Mouse (Mus musculus) intestine, embryonic 16.5 days (tissue): ENCODE results near the gene 4933415A04Rik. TPM values are rescaled to one million over a fixed set of nuclear protein-coding genes. Genes with fewer than 3 reads are reported as not detected.
A peak's percentile ranks its signal among the peaks of the same experiment; 100 is the strongest.

Experiments
- ATAC-seq: fragments of 200-750 bp; cut with Nextera tagmentation; 2 replicates; pipeline ENCODE4 v1.8.0; 2017; ENCODE audit warnings: moderate TSS enrichment, moderate library complexity
- H3K27ac ChIP-seq: fragments of 300-500 bp; sonication (generic); 2 replicates; pipeline ENCODE4 v1.5.1; 2014; ENCODE audit warnings: mild to moderate bottlenecking, low read length
- H3K27me3 ChIP-seq: fragments of 300-500 bp; sonication (generic); replicated peaks from 2 replicates; pipeline ENCODE4 v1.6.1; 2014; ENCODE audit warnings: low read length, control low read depth, mixed read lengths; ENCODE audit not compliant: control insufficient read depth, insufficient read depth
- H3K36me3 ChIP-seq: fragments of 300-500 bp; sonication (generic); 2 replicates; pipeline ENCODE4 v1.6.1; 2014; ENCODE audit warnings: low read length, control low read depth; ENCODE audit not compliant: control insufficient read depth, insufficient read depth
- H3K4me1 ChIP-seq: fragments of 300-500 bp; sonication (generic); 2 replicates; pipeline ENCODE4 v1.6.1; 2014; ENCODE audit warnings: low read length, control low read depth, mixed read lengths; ENCODE audit not compliant: control insufficient read depth, insufficient read depth
- H3K4me2 ChIP-seq: fragments of 300-500 bp; sonication (generic); 2 replicates; pipeline ENCODE4 v1.6.1; 2014; ENCODE audit warnings: low read depth, low read length, control low read depth
- H3K4me3 ChIP-seq: fragments of 300-500 bp; sonication (generic); 2 replicates; pipeline ENCODE4 v1.5.1; 2014; ENCODE audit warnings: mild to moderate bottlenecking, low read length
- H3K9ac ChIP-seq: fragments of 300-500 bp; sonication (generic); 2 replicates; pipeline ENCODE4 v1.6.1; 2014; ENCODE audit warnings: low read depth, low read length
- H3K9me3 ChIP-seq: fragments of 300-500 bp; sonication (generic); 2 replicates; pipeline ENCODE4 v1.6.1; 2016; ENCODE audit warnings: low read length, control low read depth; ENCODE audit not compliant: control insufficient read depth
- WGBS: fragments of 180-500 bp; shearing (Covaris S2); extraction: QIAGEN DNeasy Blood & Tissue Kit; methylation state at CpG from one replicate; pipeline ENCODE4 v1.1.7; 2014; 5-methylcytosine and 5-hydroxymethylcytosine counted together
- polyA plus RNA-seq: library from polyadenylated mRNA; unstranded; fragments of >200 nt; fragmentation: Nextera tagmentation; extraction: Ambion mirVana; gene quantifications from 2 replicates; pipeline ENCODE4 v1.2.1, GENCODE M21; 2015

Gene 4933415A04Rik
- polyA plus RNA-seq, result 4.1 and 5.0 TPM in 2 replicates

DNA sequence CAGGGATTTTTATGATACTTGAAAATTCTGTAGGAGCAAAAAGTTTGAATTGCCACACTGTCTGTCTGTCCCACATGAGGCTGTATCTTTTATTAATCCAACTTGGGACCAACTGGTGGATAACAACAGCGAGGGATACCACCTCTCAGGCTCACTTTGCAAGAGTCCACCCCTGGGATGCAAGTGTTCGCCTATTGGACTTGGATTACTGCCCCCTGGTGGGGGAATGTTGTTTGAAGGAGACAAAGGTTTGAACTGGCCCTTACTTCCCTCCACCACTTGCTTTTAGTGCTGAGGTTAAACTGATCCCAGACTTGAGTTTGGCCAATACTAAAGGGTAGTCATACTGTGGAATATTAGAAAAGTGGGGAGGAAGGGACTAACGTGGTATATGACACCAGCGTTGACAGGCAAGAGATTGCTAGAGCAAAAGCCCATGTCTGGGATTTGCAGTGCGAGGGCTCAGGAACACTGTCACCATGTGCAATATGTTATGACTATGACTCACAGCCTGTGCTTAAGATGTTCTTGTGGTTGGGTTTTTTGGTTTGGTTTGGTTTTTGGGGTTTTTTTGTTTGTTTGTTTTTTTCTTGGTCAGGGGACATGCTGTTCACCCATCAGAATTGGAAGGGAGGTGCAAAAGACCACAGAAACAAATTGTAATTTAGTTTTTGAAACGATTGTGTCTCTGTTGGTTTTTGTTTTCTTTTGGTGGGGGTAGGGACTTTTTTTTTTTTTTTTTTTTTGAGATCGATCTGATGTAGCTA is at the start of gene 4933415A04Rik:
TSS of gene 4933415A04Rik (plus strand) at position 717 of the 767 bp plus-strand sequence.
- no peak within 1 kb of the TSS for H3K4me2 ChIP-seq
- H3K27me3 ChIP-seq, result no peaks in the 10 kb centered on the region
- no peak within 1 kb of the TSS for H3K9ac ChIP-seq
- H3K9me3 ChIP-seq, result no peaks in the 10 kb centered on the region
- H3K4me1 ChIP-seq, result no peaks in the 10 kb centered on the region
- H3K36me3 ChIP-seq, result peaks cover 11% of the 10 kb centered on the region; the same call in 1 of the 2 replicates
- peak; percentile 40; the same call in 1 of the 2 replicates for ATAC-seq
- 69% methylated on average over 7 of the region's 7 CpGs for whole genome bisulfite sequencing
- H3K27ac ChIP-seq, result no peak within 1 kb of the TSS
- H3K4me3 ChIP-seq, result no peak within 1 kb of the TSS

DNA sequence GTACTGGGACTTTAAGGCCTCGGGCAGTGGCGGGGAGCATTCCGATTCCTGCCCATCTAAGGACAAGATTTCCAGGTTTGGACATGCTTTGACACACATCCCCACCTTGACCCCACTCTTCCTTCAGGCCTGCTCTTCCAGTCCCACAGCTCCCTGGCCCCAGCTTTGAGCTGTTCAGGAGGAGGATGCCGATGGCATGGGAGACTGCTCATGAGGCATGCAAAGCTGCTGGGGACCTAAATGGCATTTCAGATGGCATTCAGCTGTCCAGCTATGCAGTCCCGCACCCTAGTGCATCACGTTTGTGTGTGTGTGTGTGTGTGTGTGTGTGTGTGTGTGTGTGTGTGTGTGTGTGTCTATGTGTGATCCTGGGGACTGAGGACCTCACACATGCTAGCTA is 49.8 kb upstream of the 4933415A04Rik start:
- 84% methylated on average over 6 of the region's 6 CpGs for WGBS
- peaks cover 11% of the 10 kb centered on the region for H3K4me1 ChIP-seq
- H3K36me3 ChIP-seq, result 0 out of 2 replicates have a peak, but pooled peaks cover 2% of the 10 kb centered on the region
- H3K4me2 ChIP-seq, result no peak overlapping the region
- H3K4me3 ChIP-seq, result no peak overlapping the region
- no peak for ATAC-seq
- no peak overlapping the region for H3K27ac ChIP-seq
- H3K27me3 ChIP-seq, result no peaks in the 10 kb centered on the region
- no peak overlapping the region for H3K9ac ChIP-seq
- H3K9me3 ChIP-seq, result no peaks in the 10 kb centered on the region

DNA sequence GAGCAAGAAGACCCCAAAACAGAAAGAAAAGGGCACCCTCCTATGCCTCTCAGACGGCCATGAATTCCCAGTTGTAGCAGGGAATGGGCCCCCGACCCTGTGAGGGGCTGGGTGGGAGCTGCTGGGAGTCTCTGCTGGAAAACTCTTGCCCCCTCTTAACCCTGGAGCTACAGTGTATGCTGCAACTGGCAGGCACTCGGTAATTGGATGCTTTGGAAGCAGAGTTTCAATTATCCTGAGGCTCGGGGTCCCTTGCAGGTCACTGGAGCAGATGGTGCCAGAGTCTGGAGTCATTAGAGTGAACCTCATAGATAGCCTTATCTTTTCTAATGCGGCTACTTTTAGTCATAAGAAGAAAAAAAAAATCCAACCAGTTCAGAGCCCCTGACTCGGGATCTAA is 47.0 kb upstream of the 4933415A04Rik start:
- Histone ChIP-seq H3K36me3 (peaks cover 2% of the 10 kb centered on the region; the same call in 1 of the 2 replicates), H3K4me1 (peaks cover 18% of the 10 kb centered on the region), H3K4me3 (no peak overlapping the region), H3K9ac (no peak overlapping the region), H3K9me3 (no peaks in the 10 kb centered on the region), H3K27me3 (no peaks in the 10 kb centered on the region), H3K4me2 (no peak overlapping the region), H3K27ac (no peak overlapping the region)
- WGBS, result 37% methylated on average over 6 of the region's 6 CpGs
- peak; percentile 52 for ATAC-seq

DNA sequence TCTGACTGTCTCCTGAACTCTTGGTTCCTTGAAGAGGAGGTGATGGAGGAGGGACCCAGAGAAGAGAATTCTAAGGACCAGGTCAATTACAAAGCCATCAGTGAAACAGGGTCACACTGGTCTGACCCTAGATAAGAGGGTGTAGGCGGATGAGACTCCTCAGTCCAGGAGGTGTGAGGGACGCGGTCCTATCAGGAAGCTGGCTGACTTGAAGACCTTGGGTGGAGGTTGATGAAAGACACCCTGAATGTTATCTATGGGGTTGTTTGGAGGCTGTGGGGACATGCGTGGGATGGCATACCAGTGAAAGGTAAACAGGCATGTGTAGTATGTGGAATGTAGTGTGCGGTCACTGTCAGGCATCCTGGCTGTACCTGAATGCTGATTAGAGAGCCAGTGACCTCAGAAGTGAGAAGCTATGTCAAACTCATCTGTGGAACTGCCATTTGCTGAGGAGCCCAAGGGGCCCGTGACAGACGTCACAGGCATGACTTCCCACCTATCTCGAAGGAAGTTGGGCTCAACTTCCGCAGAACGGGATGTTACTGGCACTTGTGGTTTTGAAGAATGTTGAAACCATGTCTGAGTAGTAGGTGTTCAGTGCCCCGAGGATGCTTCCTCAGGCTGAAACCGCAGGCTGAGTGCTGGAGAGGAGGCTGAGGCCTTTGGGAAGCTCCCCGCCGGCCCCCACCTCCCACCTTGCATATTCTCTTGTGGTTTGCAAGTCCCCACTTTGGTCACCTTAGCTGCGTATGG is 43.0 kb upstream of the 4933415A04Rik start:
- no peaks in the 10 kb centered on the region for H3K27me3 ChIP-seq
- 84% methylated on average over 15 of the region's 15 CpGs for WGBS
- H3K9ac ChIP-seq, result no peak overlapping the region
- H3K4me3 ChIP-seq, result no peak overlapping the region
- no peak for ATAC-seq
- no peak overlapping the region for H3K27ac ChIP-seq
- H3K4me2 ChIP-seq, result no peak overlapping the region
- H3K36me3 ChIP-seq, result peaks cover 2% of the 10 kb centered on the region; the same call in 1 of the 2 replicates
- no peaks in the 10 kb centered on the region for H3K9me3 ChIP-seq
- H3K4me1 ChIP-seq, result peaks cover 27% of the 10 kb centered on the region

DNA sequence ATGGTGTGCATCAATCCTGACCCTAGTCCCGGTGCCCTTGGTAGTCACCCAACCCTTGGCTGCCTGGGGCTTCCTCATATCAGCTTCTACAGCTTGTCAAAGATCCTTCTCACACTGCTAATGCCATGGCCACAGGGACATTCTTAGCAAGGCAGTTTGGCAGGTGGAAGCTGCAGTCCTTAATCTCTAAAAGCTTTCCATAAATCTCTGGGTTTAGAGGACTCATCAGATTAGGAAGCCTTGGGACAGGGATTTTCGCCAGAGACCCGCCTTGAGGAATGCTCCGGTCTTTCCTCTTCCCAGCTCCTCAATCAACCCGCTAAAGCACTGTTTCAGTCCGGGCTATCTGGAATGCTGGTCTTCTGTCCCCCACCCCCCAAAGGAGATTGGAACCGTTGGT is 42.0 kb upstream of the 4933415A04Rik start:
- H3K27me3 ChIP-seq, result no peaks in the 10 kb centered on the region
- H3K9me3 ChIP-seq, result no peaks in the 10 kb centered on the region
- H3K4me2 ChIP-seq, result no peak overlapping the region
- H3K36me3 ChIP-seq, result peaks cover 2% of the 10 kb centered on the region; the same call in 1 of the 2 replicates
- H3K27ac ChIP-seq, result no peak overlapping the region
- H3K9ac ChIP-seq, result no peak overlapping the region
- WGBS, result 75% methylated on average over 7 of the region's 7 CpGs
- no peak overlapping the region for H3K4me3 ChIP-seq
- no peak for ATAC-seq
- peaks cover 29% of the 10 kb centered on the region for H3K4me1 ChIP-seq

DNA sequence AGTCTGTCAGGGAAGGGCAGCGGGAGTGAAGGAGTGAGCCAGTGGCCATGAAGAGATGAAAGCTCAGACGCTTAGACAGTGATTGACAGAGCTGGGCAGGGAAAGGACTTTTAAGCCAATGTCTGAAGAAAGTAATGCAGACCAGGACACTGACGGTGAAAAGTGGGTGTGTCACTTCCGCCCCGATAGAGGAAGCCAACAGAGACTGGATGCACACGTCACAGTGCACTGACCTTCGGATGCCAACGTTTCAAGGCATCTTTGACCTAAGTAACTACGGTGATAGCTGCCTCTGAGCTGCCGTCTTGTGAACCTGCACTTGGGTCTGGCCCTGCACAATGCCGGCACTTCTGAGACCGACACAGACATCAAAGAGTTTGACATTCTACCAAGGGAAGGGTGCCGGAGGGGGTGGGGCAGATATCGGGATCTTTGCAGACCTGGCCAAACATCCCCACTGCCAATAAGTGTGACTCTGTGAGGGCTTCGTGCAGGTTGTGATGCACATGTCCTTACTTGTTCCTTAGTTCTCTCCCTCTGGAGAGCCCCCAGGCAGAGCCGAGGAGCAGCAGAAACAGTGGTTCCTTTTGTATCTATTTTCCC is 40.9 kb upstream of the 4933415A04Rik start:
- Histone ChIP-seq H3K4me1 (peaks cover 37% of the 10 kb centered on the region), H3K4me2 (no peak overlapping the region), H3K27me3 (no peaks in the 10 kb centered on the region), H3K9me3 (no peaks in the 10 kb centered on the region), H3K9ac (no peak overlapping the region), H3K4me3 (no peak overlapping the region), H3K36me3 (peaks cover 2% of the 10 kb centered on the region; the same call in 1 of the 2 replicates), H3K27ac (no peak overlapping the region; the same call in 1 of the 2 replicates)
- 60% methylated on average over 16 of the region's 16 CpGs for WGBS
- no peak for ATAC-seq

DNA sequence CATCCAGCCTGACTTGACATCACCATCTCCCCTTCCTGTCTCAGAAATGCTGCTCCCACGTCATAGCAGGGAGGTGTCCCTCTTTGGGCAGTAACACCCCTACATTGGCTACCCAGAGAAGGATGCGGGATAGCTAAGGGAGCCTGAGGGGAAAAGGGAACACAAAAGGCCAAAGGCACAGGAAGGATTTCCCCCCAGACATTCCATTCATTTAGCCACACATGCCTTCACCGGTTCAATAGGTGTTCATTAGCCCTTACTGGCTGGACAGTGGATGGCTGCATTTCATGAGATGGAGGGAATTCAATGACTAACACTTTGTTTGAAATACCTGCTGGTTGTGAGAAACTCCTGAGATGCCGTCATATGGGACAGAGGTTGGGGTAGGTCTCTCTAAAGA is 40.2 kb upstream of the 4933415A04Rik start:
- ATAC-seq, result no peak
- WGBS, result 80% methylated on average over 4 of the region's 4 CpGs
- Histone ChIP-seq H3K4me3 (no peak overlapping the region), H3K27me3 (no peaks in the 10 kb centered on the region), H3K27ac (no peak overlapping the region), H3K4me2 (no peak overlapping the region), H3K9me3 (no peaks in the 10 kb centered on the region), H3K9ac (no peak overlapping the region), H3K4me1 (peaks cover 43% of the 10 kb centered on the region), H3K36me3 (peaks cover 2% of the 10 kb centered on the region; the same call in 1 of the 2 replicates)

DNA sequence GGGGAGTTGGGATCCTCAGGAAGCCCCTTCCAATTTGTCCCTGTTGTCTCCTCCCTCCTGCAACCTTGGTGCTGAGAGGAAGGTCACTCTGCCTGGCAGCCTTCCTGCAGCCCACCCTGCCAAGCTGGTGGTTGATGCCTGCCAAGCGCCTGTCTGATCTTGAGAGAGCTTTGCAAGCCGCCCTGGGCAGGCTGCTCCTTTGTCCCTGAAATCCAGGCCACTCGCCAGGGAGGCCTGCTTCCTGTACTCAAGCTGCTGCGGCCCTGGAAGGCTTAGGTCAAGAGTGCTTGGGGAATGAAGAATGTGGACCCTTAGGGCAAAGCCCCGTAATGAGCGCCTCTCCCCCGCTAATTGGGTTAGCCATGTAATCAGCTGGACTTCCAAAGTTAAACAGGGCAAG is 38.7 kb upstream of the 4933415A04Rik start:
- peak overlapping the region; percentile 11 for H3K4me2 ChIP-seq
- peak overlapping the region; percentile 4; the same call in 1 of the 2 replicates for H3K9ac ChIP-seq
- H3K27ac ChIP-seq, result peak overlapping the region; percentile 80
- ATAC-seq, result peak; percentile 15
- 24% methylated on average over 7 of the region's 7 CpGs for WGBS
- H3K4me1 ChIP-seq, result peaks cover 37% of the 10 kb centered on the region
- H3K36me3 ChIP-seq, result peaks cover 2% of the 10 kb centered on the region; the same call in 1 of the 2 replicates
- no peaks in the 10 kb centered on the region for H3K9me3 ChIP-seq
- no peaks in the 10 kb centered on the region for H3K27me3 ChIP-seq
- no peak overlapping the region for H3K4me3 ChIP-seq
